Mouse (Mus musculus) layer of hippocampus, adult 8-10 months (tissue): ENCODE measurements around the gene Cdh15. TPM values are rescaled to one million over a fixed set of nuclear protein-coding genes. Genes with fewer than 3 reads are reported as not detected.

ENCODE experiments used
- DNase-seq, 2 experiments: peaks; one replicate each; pipeline ENCODE4 v3.0.0; 2022; ENCODE audit warnings: low spot score in 2 of 2
- total RNA-seq, 4 experiments: library from RNA; stranded (reverse); gene quantifications; 2 replicates each; pipeline ENCODE4 v1.2.4; 2022

The Cdh15 gene
- total RNA-seq, 4 experiments from 2014 or later: 1.0 to 1.3 (median 1.2) TPM

GRCm38 (mm10) chr8:122836696-122837095, 11.1 kb upstream of the Cdh15 start:
- DNase-seq: no peak

GRCm38 (mm10) chr8:122844161-122844560, 3.6 kb upstream of the Cdh15 start:
- no peak for DNase-seq

GRCm38 (mm10) chr8:122845662-122846061, 2.1 kb upstream of the Cdh15 start:
- DNase-seq: no peak

- DNase-seq: no peak
Observed at GRCm38 (mm10) chr8:122849152-122849910, 1.6 kb downstream of the Cdh15 start.

GRCm38 (mm10) chr8:122850641-122851240, 3.0 kb downstream of the Cdh15 start:
- DNase-seq: no peak

GRCm38 (mm10) chr8:122851692-122852545, 4.2 kb downstream of the Cdh15 start:
- DNase-seq: no peak

- no peak for DNase-seq
Observed at GRCm38 (mm10) chr8:122852546-122852905, 4.8 kb downstream of the Cdh15 start.

GRCm38 (mm10) chr8:122853340-122853771, 5.6 kb downstream of the Cdh15 start:
- no peak for DNase-seq

GRCm38 (mm10) chr8:122854388-122854787, 6.6 kb downstream of the Cdh15 start:
- no peak for DNase-seq

GRCm38 (mm10) chr8:122855123-122855522, 7.4 kb downstream of the Cdh15 start:
- no peak for DNase-seq

- DNase-seq: no peak
Observed at GRCm38 (mm10) chr8:122856288-122856687, 8.5 kb downstream of the Cdh15 start.

- DNase-seq: no peak
Observed at GRCm38 (mm10) chr8:122859843-122860242, 12.1 kb downstream of the Cdh15 start.

- DNase-seq: no peak
Observed at GRCm38 (mm10) chr8:122864719-122865129, 17.0 kb downstream of the Cdh15 start.

- DNase-seq: no peak
Observed at GRCm38 (mm10) chr8:122865441-122865840, 17.7 kb downstream of the Cdh15 start.

GRCm38 (mm10) chr8:122866231-122866630, 18.5 kb downstream of the Cdh15 start:
- DNase-seq: peak in 1 of 2 experiments; percentile 26

- no peak for DNase-seq
Observed at GRCm38 (mm10) chr8:122867982-122868381, 20.2 kb downstream of the Cdh15 start.

GRCm38 (mm10) chr8:122870377-122870863, 22.7 kb downstream of the Cdh15 start:
- DNase-seq: no peak

GRCm38 (mm10) chr8:122871663-122872062, 23.9 kb downstream of the Cdh15 start:
- no peak for DNase-seq

GRCm38 (mm10) chr8:122873171-122873570, 25.4 kb downstream of the Cdh15 start:
- DNase-seq: no peak

GRCm38 (mm10) chr8:122875186-122875585, 27.4 kb downstream of the Cdh15 start:
- DNase-seq: no peak

GRCm38 (mm10) chr8:122878231-122878630, 30.5 kb downstream of the Cdh15 start:
- no peak for DNase-seq

- DNase-seq: no peak
Observed at GRCm38 (mm10) chr8:122880302-122880701, 32.5 kb downstream of the Cdh15 start.
